Mouse (Mus musculus) lung, postnatal 0 days (tissue): ENCODE data around the gene Zfp771. TPM values are rescaled to one million over a fixed set of nuclear protein-coding genes. Genes with fewer than 3 reads are reported as not detected.
A peak's percentile ranks its signal among the peaks of the same experiment; 100 is the strongest.

Experiments used
- ATAC-seq: fragments of 200-750 bp; cut with Nextera tagmentation; 2 replicates; pipeline ENCODE4 v1.8.0; 2017; ENCODE audit warnings: moderate library complexity
- DNase-seq: peaks from one replicate; pipeline ENCODE4 v3.0.0-alpha.2; 2016; ENCODE audit warnings: low spot score
- H3K27ac ChIP-seq: fragments of 300-500 bp; sonication (generic); 2 replicates; pipeline ENCODE4 v1.5.1; 2014; ENCODE audit warnings: antibody characterized with exemption, mild to moderate bottlenecking, low read length, mixed read lengths
- H3K27me3 ChIP-seq: fragments of 300-500 bp; sonication (generic); replicated peaks from 2 replicates; pipeline ENCODE4 v1.6.1; 2014; ENCODE audit warnings: low read length, mixed read lengths; ENCODE audit not compliant: insufficient read depth
- H3K36me3 ChIP-seq: fragments of 300-500 bp; sonication (generic); 2 replicates; pipeline ENCODE4 v1.6.1; 2014; ENCODE audit warnings: low read length, mixed read lengths; ENCODE audit not compliant: insufficient read depth
- H3K4me1 ChIP-seq: fragments of 300-500 bp; sonication (generic); 2 replicates; pipeline ENCODE4 v1.6.1; 2014; ENCODE audit warnings: antibody characterized with exemption, low read depth, low read length, mixed read lengths; ENCODE audit not compliant: insufficient read depth
- H3K4me2 ChIP-seq: fragments of 300-500 bp; sonication (generic); replicated peaks from 2 replicates; pipeline ENCODE4 v1.6.1; 2014; ENCODE audit warnings: low read depth, mild to moderate bottlenecking, low read length, moderate library complexity, mixed read lengths
- H3K4me3 ChIP-seq: fragments of 300-500 bp; sonication (generic); 2 replicates; pipeline ENCODE4 v1.5.1; 2014; ENCODE audit warnings: low read depth, low read length
- H3K9ac ChIP-seq: fragments of 300-500 bp; sonication (generic); replicated peaks from 2 replicates; pipeline ENCODE4 v1.6.1; 2014; ENCODE audit warnings: low read depth, mild to moderate bottlenecking
- H3K9me3 ChIP-seq: fragments of 300-500 bp; sonication (generic); 2 replicates; pipeline ENCODE4 v1.6.1; 2016; ENCODE audit warnings: low read length, mixed read lengths
- CTCF ChIP-seq: IDR thresholded peaks from 2 replicates; pipeline ENCODE4 v1.5.1; 2016; ENCODE audit warnings: antibody characterized with exemption, mild to moderate bottlenecking
- EP300 ChIP-seq: IDR thresholded peaks from 2 replicates; pipeline ENCODE4 v1.6.1; 2016; ENCODE audit warnings: antibody characterized with exemption, mild to moderate bottlenecking, control low read depth
- WGBS: fragments of 180-500 bp; shearing (Covaris S2); extraction: QIAGEN DNeasy Blood & Tissue Kit; methylation state at CpG from one replicate; pipeline ENCODE4 v1.1.7; 2014; 5-methylcytosine and 5-hydroxymethylcytosine counted together
- polyA plus RNA-seq: library from polyadenylated mRNA; unstranded; fragments of >200 nt; fragmentation: Nextera tagmentation; extraction: Ambion mirVana; gene quantifications from 2 replicates; pipeline ENCODE4 v1.2.1, GENCODE M21; 2015

Gene Zfp771
- polyA plus RNA-seq, 1 experiment from 2014 or later: 34.9 TPM

DNA sequence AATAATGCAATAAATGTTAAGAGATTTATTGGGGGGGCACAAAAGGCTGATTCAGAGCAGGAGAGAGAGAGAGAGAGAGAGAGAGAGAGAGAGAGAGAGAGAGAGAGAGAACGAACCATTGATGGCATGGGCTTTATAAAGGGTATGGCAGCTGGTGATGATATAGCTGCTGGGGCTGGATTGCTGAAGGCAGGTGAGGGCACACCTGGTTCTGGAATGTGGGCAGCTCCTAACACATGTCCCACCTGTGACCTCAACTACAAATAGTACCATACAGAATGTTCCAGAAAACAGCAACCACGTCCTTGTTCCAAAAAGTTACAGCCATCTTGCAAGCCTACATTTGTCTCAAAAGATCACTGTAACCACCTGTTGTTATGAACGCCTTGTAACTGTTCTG, 12.7 kb upstream of the Zfp771 start:
- DNase-seq: peak; percentile 49
- TF ChIP-seq EP300 (no peak), CTCF (no peak)
- no peak overlapping the region for H3K9ac ChIP-seq
- H3K4me3 ChIP-seq: peak overlapping the region; percentile 77; the same call in 1 of the 2 replicates
- ATAC-seq: no peak
- H3K9me3 ChIP-seq: no peaks in the 10 kb centered on the region
- peak overlapping the region; percentile 90; the same call in 1 of the 2 replicates for H3K27ac ChIP-seq
- WGBS: 42% methylated on average over 3 of the region's 3 CpGs
- no peaks in the 10 kb centered on the region for H3K27me3 ChIP-seq
- peaks cover 10% of the 10 kb centered on the region for H3K36me3 ChIP-seq
- H3K4me2 ChIP-seq: peak overlapping the region; percentile 72
- peaks cover 6% of the 10 kb centered on the region; the same call in 1 of the 2 replicates for H3K4me1 ChIP-seq

DNA sequence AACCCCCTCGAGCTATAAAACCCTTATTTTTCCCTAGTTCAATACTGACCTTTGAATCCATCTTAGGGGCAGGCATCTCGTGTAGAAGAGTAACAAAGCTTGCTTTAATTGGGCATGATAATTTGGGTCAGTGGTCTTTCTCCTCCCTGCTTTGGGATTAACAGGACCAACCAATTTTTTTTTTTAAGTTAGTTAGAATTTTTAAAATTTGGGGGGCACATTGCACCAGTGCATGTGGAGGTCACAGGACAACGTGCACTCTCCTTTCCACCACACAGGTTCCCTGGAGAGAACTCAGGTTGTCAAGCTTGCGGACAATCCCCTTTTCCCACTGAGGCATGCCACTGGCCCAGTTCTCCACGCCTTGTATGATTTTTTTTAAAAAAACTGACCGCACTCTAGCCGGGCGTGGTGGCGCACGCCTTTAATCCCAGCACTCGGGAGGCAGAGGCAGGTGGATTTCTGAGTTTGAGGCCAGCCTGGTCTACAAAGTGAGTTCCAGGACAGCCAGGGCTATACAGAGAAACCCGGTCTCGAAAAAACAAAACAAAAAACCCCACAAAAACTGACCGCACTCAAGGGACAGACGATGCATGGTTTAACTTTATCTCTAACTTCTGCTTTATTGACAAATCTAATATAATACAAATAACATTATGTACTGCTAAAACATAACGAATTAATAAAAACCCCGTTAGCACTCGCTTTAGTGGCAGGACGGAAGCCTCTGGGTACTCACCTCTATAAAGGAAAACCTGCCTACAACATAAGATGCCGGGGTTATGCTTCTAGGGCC, 12.1 kb upstream of the Zfp771 start:
- H3K4me1 ChIP-seq: peaks cover 6% of the 10 kb centered on the region; the same call in 1 of the 2 replicates
- ATAC-seq (no peak), DNase-seq (peak; percentile 42)
- H3K27me3 ChIP-seq: no peaks in the 10 kb centered on the region
- peak overlapping the region; percentile 77 for H3K4me3 ChIP-seq
- peaks cover 16% of the 10 kb centered on the region for H3K36me3 ChIP-seq
- peak overlapping the region; percentile 72 for H3K4me2 ChIP-seq
- H3K27ac ChIP-seq: peak overlapping the region; percentile 90
- WGBS: 2% methylated on average over 20 of the region's 20 CpGs
- TF ChIP-seq EP300: no peak
- TF ChIP-seq CTCF: no peak
- H3K9me3 ChIP-seq: no peaks in the 10 kb centered on the region
- H3K9ac ChIP-seq: peak overlapping the region; percentile 64

DNA sequence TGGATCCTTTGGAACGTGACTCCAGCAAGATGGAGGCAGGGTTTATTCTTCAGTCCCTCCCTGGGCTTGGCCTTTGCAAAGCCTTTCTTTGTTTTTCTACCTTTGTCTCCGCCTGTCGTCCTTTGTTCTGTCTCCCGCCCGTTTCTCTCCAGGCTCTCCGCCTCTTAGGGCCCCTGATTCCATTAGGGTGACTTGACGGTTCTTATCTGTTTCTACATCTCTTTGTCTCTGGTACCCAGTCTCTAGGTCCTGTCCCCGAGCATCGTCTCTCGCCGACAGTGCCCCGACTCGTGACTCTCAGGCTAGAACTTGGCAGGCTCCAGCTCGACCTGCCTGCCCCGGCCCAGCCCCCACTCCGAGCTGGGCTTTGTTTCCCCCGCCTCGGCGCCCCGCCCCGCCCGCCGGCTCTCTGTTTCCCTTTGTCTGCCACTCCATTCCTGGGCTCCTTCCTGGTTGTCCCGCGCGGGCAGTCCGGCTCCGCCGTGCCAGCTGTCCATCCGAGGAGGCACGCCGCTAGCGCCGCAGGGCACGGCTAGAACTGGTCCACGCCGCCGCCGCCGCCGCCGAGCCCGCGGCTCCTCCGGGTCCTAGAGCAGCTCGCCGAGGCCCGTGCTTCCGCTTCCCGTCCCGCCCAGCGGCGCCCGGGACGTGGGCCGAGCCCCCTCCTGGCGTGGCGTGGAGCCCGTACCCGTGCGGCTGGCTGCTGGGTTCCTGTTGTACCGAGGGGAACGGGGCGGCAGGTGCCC, 11.3 kb upstream of the Zfp771 start, which contains the start of the genes Zfp553 and Sept1:
Zfp553 (plus strand) TSS at position 440 of the 746 bp plus-strand sequence.
Sept1 (minus strand) TSS at position 509 of the 746 bp plus-strand sequence.
- peak within 1 kb of the TSS; percentile 72 for H3K4me2 ChIP-seq
- H3K4me3 ChIP-seq: peak within 1 kb of the TSS; percentile 77
- H3K4me1 ChIP-seq: peaks cover 6% of the 10 kb centered on the region; the same call in 1 of the 2 replicates
- H3K9me3 ChIP-seq: no peaks in the 10 kb centered on the region
- H3K9ac ChIP-seq: peak within 1 kb of the TSS; percentile 64
- H3K36me3 ChIP-seq: peaks cover 16% of the 10 kb centered on the region
- H3K27ac ChIP-seq: peak within 1 kb of the TSS; percentile 90
- no peaks in the 10 kb centered on the region for H3K27me3 ChIP-seq
- whole genome bisulfite sequencing: 1% methylated on average over 56 of the region's 64 CpGs
- TF ChIP-seq EP300 (no peak), CTCF (0 out of 2 replicates have a peak, but pooled peaks have one; percentile 2)
- DNase-seq (peak; percentile 94), ATAC-seq (peak; percentile 94)

DNA sequence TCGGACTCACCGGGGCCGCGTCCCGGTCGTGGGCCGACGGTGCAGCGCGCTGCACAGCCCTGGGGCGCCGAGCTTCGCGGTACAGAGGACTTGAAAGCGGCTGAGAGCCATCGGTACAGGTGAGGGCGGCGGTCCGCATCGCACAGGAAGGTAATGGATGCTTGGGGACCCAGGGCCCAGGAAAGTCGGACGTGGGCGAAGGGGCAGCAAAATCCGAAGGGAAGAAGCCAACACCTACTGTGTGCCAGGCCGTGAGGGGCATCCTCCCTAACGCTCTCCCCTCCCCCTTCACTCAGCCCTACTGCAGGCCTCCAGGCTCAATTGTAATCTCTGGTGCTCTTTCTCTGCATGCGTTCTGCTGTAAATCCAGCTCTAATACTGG, 10.7 kb upstream of the Zfp771 start:
- peak overlapping the region; percentile 72 for H3K4me2 ChIP-seq
- peaks cover 16% of the 10 kb centered on the region for H3K36me3 ChIP-seq
- no peak for TF ChIP-seq EP300
- no peaks in the 10 kb centered on the region for H3K27me3 ChIP-seq
- H3K9me3 ChIP-seq: no peaks in the 10 kb centered on the region
- WGBS: 3% methylated on average over 22 of the region's 27 CpGs
- peaks cover 6% of the 10 kb centered on the region; the same call in 1 of the 2 replicates for H3K4me1 ChIP-seq
- peak overlapping the region; percentile 90 for H3K27ac ChIP-seq
- ATAC-seq (peak; percentile 5), DNase-seq (no peak)
- H3K9ac ChIP-seq: peak overlapping the region; percentile 64
- H3K4me3 ChIP-seq: peak overlapping the region; percentile 77

DNA sequence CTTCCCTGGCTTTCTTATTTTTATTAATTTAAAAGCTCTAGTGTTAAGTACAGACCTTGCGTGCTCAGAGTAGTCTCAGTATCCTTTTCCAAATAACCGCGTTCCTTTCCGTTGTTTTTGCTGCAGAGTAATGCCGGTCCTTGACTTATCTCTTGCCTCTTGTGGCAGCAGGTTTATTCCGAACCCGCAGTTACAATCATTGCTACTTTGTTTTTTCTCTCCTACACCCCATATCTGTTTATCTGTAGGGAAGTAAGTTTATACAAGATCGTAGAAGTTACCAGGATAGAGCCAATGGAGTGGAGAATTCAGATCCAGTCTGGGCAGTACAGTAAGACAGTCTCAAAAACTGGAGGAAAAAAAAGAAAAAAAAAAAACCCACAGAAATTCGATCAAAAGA, 10.3 kb upstream of the Zfp771 start:
- Histone ChIP-seq H3K27me3 (no peaks in the 10 kb centered on the region), H3K36me3 (peaks cover 16% of the 10 kb centered on the region), H3K9me3 (no peaks in the 10 kb centered on the region), H3K27ac (peak overlapping the region; percentile 90), H3K4me1 (peaks cover 6% of the 10 kb centered on the region; the same call in 1 of the 2 replicates), H3K4me3 (peak overlapping the region; percentile 77), H3K4me2 (peak overlapping the region; percentile 72), H3K9ac (peak overlapping the region; percentile 64)
- no peak for ATAC-seq
- WGBS: 1% methylated on average over 9 of the region's 9 CpGs
- DNase-seq: no peak
- TF ChIP-seq CTCF: no peak
- TF ChIP-seq EP300: no peak

DNA sequence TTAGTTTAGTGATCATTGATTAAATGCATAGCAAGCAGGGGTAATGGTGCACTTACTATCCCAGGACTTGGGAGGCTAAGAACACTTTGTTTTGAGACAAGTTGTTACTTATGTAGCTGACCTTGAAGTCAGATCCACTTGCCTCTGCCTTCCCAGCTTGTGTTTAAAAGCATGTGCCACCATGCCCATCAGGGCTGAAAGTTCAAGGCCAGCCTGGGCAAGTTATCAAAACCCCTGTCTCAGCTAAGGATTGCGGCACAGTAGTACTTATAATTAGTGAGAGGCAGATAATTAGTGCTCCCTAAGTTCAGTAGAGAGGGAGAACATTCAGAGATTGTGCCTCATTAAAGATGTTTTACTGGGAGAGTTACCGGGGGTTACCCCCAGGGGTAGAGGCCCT, 9.3 kb upstream of the Zfp771 start:
- Histone ChIP-seq H3K9ac (no peak overlapping the region), H3K4me3 (no peak overlapping the region), H3K27me3 (no peaks in the 10 kb centered on the region), H3K27ac (no peak overlapping the region), H3K9me3 (no peaks in the 10 kb centered on the region), H3K4me2 (no peak overlapping the region), H3K36me3 (peaks cover 16% of the 10 kb centered on the region), H3K4me1 (peaks cover 6% of the 10 kb centered on the region; the same call in 1 of the 2 replicates)
- WGBS: 95% methylated on average over 2 of the region's 2 CpGs
- ATAC-seq (no peak), DNase-seq (no peak)
- no peak for TF ChIP-seq CTCF
- TF ChIP-seq EP300: no peak
